Mouse (Mus musculus): ENCODE measurements around the gene March7.
A peak's percentile ranks its signal among the peaks of the same experiment; 100 is the strongest.

Gene March7

GRCm38 (mm10) chr2:60285107-60285617 lies 75.5 kb downstream of the March7 start:
- DNase-seq (ENCODE audit: low read depth, low spot score) = no peak

GRCm38 (mm10) chr2:60288606-60289005 lies 78.9 kb downstream of the March7 start:
- DNase-seq (ENCODE audit: low read depth, low spot score) = peak; percentile 79

DNA sequence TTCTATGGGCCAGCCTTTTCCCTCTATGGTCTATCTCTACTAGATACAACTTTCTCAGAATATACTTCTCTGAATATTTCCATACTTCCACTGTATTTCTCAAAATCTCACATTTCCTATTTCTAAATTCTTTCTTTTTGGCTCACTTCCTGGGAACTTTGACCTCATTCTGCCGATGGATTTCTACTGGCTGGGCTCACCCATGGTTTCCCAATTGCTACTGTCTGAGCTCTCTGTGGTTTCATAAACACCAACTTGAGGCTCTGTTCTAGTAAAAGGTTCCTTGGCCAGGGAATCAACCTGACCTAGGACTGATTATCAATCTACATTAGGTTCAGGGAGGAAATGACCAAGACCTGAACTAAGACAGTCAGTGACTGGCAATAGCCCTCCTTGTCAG lies 79.8 kb downstream of the March7 start:
- DNase-seq (ENCODE audit: low read depth, low spot score) = no peak

DNA sequence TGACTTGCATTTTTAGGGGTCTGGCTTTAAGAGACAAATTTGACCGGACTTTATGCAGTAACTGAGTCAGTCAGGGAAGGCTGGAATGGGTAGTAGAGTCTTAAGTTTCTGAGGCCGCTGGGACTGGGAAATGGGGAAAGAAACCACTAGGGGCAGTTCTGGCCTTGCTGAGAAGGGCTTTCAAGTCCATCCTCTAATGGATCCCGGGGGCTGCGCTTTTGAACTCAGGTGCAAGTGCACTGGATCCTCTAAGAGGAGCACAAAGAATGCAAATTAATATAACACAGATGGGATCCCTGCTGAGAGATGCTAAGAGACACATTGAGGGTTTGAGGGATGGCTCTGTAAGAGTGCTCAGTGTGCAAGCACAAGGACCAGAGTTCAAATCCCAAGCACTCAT lies 81.7 kb downstream of the March7 start:
- no peak for DNase-seq (ENCODE audit: low read depth, low spot score)

DNA sequence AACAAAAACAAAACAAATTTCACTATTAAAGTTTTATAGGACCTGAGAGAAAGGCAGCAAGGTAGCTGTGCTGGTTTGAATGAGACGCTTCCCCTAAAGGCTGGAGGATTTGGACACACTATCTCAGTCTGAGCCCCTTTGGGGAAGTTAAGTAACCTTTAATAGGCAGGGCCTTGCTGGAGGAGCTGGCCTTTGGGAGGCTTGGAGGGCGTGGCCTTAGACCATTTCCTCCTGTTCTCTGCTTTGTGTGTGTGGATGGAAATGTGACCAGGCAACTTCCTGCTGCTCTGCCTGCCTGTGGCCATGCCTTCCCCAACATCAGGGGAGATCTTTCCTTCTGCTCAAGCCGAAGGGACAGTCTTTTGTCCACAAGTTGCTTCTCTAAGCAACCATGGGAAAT lies 88.6 kb downstream of the March7 start:
- peak; percentile 58 for DNase-seq (ENCODE audit: low read depth, low spot score)

DNA sequence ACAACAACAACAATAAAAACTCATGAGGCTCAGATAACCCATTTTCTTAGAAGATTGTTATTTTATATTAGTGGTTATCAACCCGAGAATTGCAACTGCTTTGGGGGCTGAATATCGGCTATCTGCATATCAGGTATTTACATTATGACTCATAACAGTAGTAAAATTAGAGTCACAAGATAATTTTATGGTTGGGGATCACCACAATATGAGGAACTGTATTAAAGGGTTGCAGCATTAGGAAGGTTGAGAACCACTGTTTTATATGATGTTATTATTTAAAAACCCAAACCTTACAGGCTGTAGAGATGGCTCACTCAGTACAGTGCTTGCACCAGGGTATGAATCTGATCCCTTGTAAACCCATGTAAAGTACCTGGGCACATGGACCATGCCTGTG lies 89.6 kb downstream of the March7 start:
- peak; percentile 59 for DNase-seq (ENCODE audit: low read depth, low spot score)
